Mouse (Mus musculus): Measurements from ENCODE around the gene Frmd4a. TPM values are rescaled to one million over a fixed set of nuclear protein-coding genes. Genes with fewer than 3 reads are reported as not detected.
A peak's percentile ranks its signal among the peaks of the same experiment; 100 is the strongest.

The Frmd4a gene
- polyA plus RNA-seq, 1 experiment from 2014 or later, result 16.8 TPM

DNA sequence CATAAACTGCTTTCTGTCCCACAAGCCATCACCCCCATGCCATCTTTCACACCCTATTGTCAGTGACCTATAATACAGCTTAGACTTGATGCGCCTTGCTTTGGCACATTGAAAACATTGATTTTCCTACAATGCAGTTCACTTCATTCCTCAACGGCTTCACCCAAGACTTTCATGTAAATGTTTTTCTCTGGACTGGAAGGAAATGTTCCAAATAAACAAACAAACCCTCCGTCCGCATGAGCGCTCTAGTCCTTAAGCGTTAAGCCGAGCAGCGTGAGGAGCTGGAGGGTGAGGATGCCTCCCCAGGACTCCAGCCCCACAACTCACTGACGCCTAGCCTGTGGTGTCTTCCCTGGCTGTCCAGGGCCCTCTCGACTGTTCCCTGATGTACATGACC is 279.4 kb downstream of the Frmd4a start:
- ATAC-seq (replicated peaks; ENCODE audit: low FRiP score, low read depth) (no peak), DNase-seq (ENCODE audit: low spot score) (no peak)
- Histone ChIP-seq H3K9me3 (replicated peaks; ENCODE audit: low read length) (no peaks in the 10 kb centered on the region), H3K4me1 (replicated peaks; ENCODE audit: insufficient read depth, low read length) (peaks cover 19% of the 10 kb centered on the region), H3K36me3 (ENCODE audit: insufficient read depth, low read length) (no peaks in the 10 kb centered on the region), H3K4me2 (ENCODE audit: low read length) (no peak overlapping the region), H3K9ac (ENCODE audit: low read depth, low read length) (no peak overlapping the region), H3K27ac (no peak overlapping the region), H3K27me3 (ENCODE audit: insufficient read depth, low read length) (no peaks in the 10 kb centered on the region), H3K4me3 (replicated peaks; ENCODE audit: low read depth, low read length) (no peak overlapping the region)
- 55% methylated on average over 10 of the region's 10 CpGs for WGBS
- no peak for TF ChIP-seq CTCF (IDR thresholded peaks at IDR 0.05; ENCODE audit: low read depth)

DNA sequence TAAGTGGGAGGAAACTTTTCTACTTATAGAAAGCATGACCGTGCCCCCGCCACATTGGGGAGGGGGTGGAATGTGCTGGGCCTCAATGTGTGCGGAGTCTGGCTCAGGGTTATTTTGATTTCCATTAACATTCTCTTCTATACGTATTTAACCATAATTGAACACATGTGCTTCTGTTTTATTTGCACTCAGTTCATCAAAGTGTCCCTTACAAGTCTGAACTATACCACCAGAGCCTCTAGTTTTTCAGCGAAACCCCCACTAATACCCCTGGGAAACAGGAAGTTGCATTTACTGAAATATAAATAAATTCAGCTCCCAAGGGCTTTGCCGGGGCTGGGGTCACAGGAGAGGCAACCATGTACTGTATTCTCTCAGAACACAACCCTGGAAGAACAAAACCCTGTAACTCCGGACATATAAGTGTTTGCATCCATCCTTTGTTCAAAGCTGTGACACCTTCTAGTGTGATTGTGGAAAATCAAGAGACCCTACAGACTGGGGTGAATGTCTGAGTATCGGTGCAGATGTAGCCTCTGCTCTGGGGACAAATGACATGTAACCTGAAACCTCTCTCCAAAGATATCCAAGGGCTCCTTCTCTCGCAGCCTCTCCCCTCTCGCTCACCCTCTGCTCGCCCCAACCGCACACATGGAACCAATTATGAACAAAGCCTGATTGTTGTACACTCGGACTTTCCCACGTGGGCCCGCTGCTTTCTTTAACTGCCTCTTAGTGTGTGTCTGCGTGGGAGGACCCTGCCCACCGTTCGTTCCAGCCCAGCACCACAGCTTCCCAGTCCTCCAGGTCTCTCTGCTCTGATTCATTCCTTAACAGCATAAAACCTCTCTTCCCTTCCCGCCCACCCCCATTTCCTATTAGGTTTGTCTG is 281.1 kb downstream of the Frmd4a start:
- Histone ChIP-seq H3K27me3 (ENCODE audit: insufficient read depth, low read length) (no peaks in the 10 kb centered on the region), H3K4me3 (replicated peaks; ENCODE audit: low read depth, low read length) (0 out of 2 replicates have a peak overlapping the region, but pooled peaks have one; percentile 7), H3K4me2 (ENCODE audit: low read length) (peak overlapping the region; percentile 45), H3K4me1 (replicated peaks; ENCODE audit: insufficient read depth, low read length) (peaks cover 19% of the 10 kb centered on the region), H3K9ac (ENCODE audit: low read depth, low read length) (no peak overlapping the region), H3K36me3 (ENCODE audit: insufficient read depth, low read length) (no peaks in the 10 kb centered on the region), H3K9me3 (replicated peaks; ENCODE audit: low read length) (no peaks in the 10 kb centered on the region), H3K27ac (peak overlapping the region; percentile 68)
- no peak for TF ChIP-seq CTCF (IDR thresholded peaks at IDR 0.05; ENCODE audit: low read depth)
- WGBS, result 5% methylated on average over 19 of the region's 19 CpGs
- ATAC-seq (replicated peaks; ENCODE audit: low FRiP score, low read depth), result peak; percentile 69
- DNase-seq (ENCODE audit: low spot score), result peak; percentile 78

DNA sequence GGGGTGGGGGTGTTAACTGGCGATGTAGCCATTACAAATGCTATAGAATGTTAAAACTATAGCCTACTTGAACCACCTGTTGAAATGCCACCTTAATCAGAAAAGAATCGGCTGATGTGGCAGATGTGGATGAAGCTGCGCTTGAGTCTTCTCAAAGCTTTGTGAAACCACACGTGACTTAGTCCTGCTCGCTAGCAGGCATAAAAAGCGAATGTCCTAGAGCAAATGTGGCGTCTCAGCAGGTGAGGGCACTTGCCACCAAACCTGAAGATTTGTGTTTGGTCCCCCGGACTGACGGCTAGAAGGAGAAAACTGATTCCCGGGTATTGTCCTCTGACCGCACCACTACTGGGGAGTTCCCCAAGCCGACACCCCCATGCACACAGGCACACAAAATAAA is 282.1 kb downstream of the Frmd4a start:
- no peak for TF ChIP-seq CTCF (IDR thresholded peaks at IDR 0.05; ENCODE audit: low read depth)

DNA sequence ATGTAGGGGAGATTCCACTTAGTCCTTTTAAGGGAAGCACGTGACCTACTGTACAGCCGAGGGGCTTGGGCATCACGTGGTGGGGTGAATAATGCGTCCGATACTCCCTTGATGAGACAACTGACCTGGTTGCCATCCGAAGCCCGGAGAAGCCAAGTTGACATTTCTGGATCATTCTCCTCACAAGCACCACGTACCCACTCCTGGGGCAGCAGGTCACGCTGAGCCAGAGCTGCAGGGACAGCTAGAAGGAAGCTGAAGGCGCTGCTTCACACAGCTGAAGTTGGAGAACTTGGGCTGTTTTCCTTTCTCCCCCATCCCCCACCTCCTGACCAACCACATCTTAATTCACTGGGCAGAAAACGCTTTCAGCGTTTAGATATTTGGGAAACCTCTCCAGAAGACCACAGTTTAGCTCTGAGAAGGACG is 282.9 kb downstream of the Frmd4a start:
- WGBS, result 5% methylated on average over 13 of the region's 13 CpGs
- Histone ChIP-seq H3K4me3 (replicated peaks; ENCODE audit: low read depth, low read length) (peak overlapping the region; percentile 40), H3K4me2 (ENCODE audit: low read length) (peak overlapping the region; percentile 66), H3K36me3 (ENCODE audit: insufficient read depth, low read length) (no peaks in the 10 kb centered on the region), H3K9ac (ENCODE audit: low read depth, low read length) (peak overlapping the region; percentile 50; the same call in 1 of the 2 replicates), H3K9me3 (replicated peaks; ENCODE audit: low read length) (no peaks in the 10 kb centered on the region), H3K4me1 (replicated peaks; ENCODE audit: insufficient read depth, low read length) (peaks cover 19% of the 10 kb centered on the region), H3K27me3 (ENCODE audit: insufficient read depth, low read length) (no peaks in the 10 kb centered on the region), H3K27ac (peak overlapping the region; percentile 68)
- DNase-seq (ENCODE audit: low spot score) (peak; percentile 64), ATAC-seq (replicated peaks; ENCODE audit: low FRiP score, low read depth) (0 out of 2 replicates have a peak, but pooled peaks have one; percentile 29)
- no peak for TF ChIP-seq CTCF (IDR thresholded peaks at IDR 0.05; ENCODE audit: low read depth)

More for the DNA sequence above, 282.1 kb downstream of the Frmd4a start:
- ATAC-seq (replicated peaks; ENCODE audit: low FRiP score, low read depth) (no peak), DNase-seq (ENCODE audit: low spot score) (no peak)
- H3K9ac ChIP-seq (ENCODE audit: low read depth, low read length), result no peak overlapping the region
- no peak overlapping the region for H3K4me2 ChIP-seq (ENCODE audit: low read length)
- no peaks in the 10 kb centered on the region for H3K36me3 ChIP-seq (ENCODE audit: insufficient read depth, low read length)
- no peaks in the 10 kb centered on the region for H3K9me3 ChIP-seq (replicated peaks; ENCODE audit: low read length)
- H3K4me3 ChIP-seq (replicated peaks; ENCODE audit: low read depth, low read length), result no peak overlapping the region
- H3K27ac ChIP-seq, result peak overlapping the region; percentile 68; the same call in 1 of the 2 replicates
- H3K27me3 ChIP-seq (ENCODE audit: insufficient read depth, low read length), result no peaks in the 10 kb centered on the region
- H3K4me1 ChIP-seq (replicated peaks; ENCODE audit: insufficient read depth, low read length), result peaks cover 19% of the 10 kb centered on the region
- WGBS, result 46% methylated on average over 12 of the region's 12 CpGs

DNA sequence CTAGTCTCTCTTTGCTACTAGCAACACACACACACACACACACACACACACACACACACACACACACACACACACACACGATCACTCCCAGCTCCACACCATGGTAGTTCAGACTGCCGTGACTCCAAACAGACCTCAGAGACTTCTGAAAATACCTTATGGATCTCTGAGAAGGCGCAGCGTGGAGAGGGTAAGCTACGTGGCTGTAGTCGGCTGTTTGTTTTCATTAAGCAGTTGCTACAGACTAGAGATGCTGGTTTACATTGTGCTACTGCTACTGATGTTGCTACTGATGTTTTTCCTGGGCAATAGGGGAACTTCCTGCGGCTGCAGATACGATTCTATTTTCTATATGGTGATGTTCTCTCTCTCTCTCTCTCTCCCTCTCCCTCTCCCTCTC is 283.3 kb downstream of the Frmd4a start:
- ATAC-seq (replicated peaks; ENCODE audit: low FRiP score, low read depth), result no peak
- DNase-seq (ENCODE audit: low spot score), result peak; percentile 61
- Histone ChIP-seq H3K4me3 (replicated peaks; ENCODE audit: low read depth, low read length) (peak overlapping the region; percentile 40), H3K4me2 (ENCODE audit: low read length) (peak overlapping the region; percentile 66), H3K27me3 (ENCODE audit: insufficient read depth, low read length) (no peaks in the 10 kb centered on the region), H3K9me3 (replicated peaks; ENCODE audit: low read length) (no peaks in the 10 kb centered on the region), H3K27ac (peak overlapping the region; percentile 68), H3K36me3 (ENCODE audit: insufficient read depth, low read length) (no peaks in the 10 kb centered on the region), H3K9ac (ENCODE audit: low read depth, low read length) (peak overlapping the region; percentile 50; the same call in 1 of the 2 replicates), H3K4me1 (replicated peaks; ENCODE audit: insufficient read depth, low read length) (peaks cover 19% of the 10 kb centered on the region)
- TF ChIP-seq CTCF (IDR thresholded peaks at IDR 0.05; ENCODE audit: low read depth), result no peak
- 5% methylated on average over 8 of the region's 8 CpGs for WGBS

DNA sequence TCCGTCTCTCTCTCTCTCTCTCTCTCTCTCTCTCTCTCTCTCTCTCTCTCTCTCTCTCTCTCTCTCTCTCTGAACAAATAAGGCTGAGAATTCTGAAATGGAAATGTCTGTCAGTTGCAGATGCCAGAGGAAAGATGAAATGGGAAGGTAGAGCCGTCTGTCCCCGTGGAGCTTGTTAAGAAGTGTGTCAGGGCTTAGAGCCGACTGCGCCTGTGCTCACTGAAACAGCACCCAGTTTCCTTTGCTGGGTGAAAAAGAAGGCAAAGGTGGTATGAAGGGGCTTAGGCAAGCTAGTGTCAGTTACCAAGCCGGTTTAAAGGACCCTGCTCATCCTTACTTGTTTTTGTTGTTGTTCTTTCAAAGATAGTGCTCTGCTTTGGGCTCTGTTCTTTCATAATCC is 283.7 kb downstream of the Frmd4a start:
- 15% methylated on average over 5 of the region's 6 CpGs for WGBS
- Histone ChIP-seq H3K36me3 (ENCODE audit: insufficient read depth, low read length) (no peaks in the 10 kb centered on the region), H3K4me3 (replicated peaks; ENCODE audit: low read depth, low read length) (peak overlapping the region; percentile 40), H3K9ac (ENCODE audit: low read depth, low read length) (0 out of 2 replicates have a peak overlapping the region, but pooled peaks have one; percentile 32), H3K27ac (peak overlapping the region; percentile 44; the same call in 1 of the 2 replicates), H3K4me2 (ENCODE audit: low read length) (peak overlapping the region; percentile 66), H3K9me3 (replicated peaks; ENCODE audit: low read length) (no peaks in the 10 kb centered on the region), H3K27me3 (ENCODE audit: insufficient read depth, low read length) (no peaks in the 10 kb centered on the region), H3K4me1 (replicated peaks; ENCODE audit: insufficient read depth, low read length) (peaks cover 19% of the 10 kb centered on the region)
- no peak for ATAC-seq (replicated peaks; ENCODE audit: low FRiP score, low read depth)
- DNase-seq (ENCODE audit: low spot score), result peak; percentile 35
- no peak for TF ChIP-seq CTCF (IDR thresholded peaks at IDR 0.05; ENCODE audit: low read depth)

Measured in kidney, postnatal 0 days (tissue).